Mouse (Mus musculus): Measurements from ENCODE around the gene Esrra. TPM values are rescaled to one million over a fixed set of nuclear protein-coding genes. Genes with fewer than 3 reads are reported as not detected.

Esrra gene
- polyA plus RNA-seq (2015; fragmentation: Illumina TruSeq; extraction: RNeasy Lipid Tissue Mini Kit (QIAGEN cat#74804); ENCODE audit: low read depth, low replicate concordance) = 63.1 TPM

DNA sequence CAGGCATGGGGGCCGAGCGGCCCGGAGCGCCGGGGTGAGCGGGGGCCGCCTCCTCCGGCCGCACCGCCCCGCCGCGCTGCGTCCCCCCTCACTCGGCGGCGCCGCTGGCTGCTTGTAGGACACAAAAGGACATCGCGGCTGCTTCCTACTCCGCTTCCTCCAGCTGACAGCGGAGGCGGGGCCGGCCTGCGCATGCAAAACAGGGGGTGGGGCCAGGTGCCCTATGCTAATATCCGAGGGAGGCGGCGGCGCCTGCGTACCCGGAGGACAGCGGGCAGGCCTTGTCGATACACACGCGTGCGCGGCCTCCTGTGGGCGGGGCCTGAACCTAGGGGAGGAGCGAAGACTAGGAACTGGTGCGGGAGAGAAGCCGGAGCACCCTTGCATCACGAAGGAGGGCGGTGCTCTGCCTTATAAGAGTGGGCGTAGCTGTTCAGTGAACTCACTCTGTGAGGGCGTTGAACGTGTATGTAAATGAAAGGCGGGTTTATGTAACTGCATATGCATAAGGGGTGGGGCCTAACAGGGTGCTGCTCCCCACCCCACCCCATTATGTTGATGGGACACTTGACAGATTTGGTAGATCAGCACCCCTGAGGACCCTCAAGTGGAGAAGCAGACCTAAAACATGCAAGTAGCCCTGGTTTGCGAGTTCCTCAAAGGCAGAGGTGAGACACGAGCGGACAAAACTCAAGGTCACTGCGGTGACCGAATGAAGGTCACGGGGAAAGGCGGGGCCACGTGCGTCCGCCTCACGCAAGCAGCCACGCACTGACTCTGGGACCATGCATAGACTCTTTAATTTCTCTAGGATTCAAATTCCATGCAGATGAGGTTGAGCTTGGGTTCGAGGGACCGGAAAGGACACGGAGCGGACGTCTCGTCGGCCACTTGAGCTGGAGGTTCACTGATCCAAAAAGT, at the start of gene Esrra:
Gene Esrra, minus strand, starts transcription at position 167 of the 921 bp plus-strand sequence.

DNA sequence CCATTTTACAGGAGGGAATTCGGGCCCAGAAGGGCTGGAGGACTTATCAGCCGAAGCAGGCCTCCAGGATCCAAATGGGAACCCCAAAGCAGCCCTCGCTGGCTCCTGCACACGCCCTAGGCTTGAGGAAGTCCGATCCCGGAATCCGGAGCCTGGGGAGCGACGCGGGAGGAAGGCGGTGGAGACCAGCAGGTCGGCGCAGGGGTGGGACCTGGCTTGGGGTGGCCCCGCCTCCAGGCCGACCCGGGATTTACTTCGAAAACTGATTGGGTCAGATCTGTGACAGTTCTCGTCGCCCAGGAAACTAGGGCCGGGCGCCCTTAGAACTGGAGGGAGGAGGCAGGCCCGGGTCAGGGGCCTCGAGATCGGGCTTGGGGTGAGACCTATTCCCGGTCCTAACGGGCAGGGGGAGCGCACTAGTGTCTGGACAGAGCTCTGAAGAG, 20.7 kb upstream of the Esrra start, which contains the start of gene Gpr137:
Gene Gpr137, minus strand, starts transcription at position 232 of the 443 bp plus-strand sequence.

DNA sequence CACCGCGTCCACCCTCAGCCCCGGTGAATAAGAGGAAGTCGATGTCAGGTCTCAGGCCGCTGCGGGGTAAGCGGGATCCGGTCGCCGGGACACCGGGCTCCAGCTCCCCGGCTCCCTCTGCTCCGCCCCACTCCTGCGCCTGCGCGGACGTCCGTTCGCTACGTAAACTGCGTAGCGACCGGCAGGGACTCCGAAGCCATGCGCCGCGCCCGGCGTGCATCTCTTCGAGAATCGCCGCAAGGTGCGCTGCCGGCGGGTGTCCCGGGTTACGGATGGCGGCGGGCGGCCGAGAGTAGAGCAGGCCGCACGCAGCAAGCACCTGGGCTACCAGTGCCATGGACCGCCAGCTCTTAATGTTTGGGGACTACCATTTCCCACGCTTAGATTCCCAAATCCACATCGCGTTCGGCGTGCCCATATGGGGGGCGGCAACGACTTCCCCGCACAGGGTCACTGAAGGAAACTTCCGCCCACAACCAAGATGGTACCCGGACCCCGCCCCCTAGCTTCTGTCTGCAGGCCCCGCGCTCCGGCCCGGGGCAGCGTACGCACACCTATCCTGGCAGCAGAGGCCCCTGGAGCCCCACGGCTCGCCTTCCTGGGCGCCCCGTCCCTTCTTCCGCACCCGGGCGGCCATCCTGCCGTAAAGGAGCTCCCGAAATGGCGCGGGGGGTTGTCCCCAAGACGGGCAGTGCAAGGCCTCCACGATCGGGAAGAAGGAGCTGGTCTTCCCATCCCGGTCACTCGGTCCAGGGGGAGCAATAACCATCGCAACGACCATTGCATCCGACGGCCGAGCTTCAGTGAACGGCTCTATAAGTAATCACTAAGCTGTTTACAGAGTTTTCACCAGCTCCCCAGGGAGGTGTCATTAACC, 20.0 kb upstream of the Esrra start, which contains the start of gene Bad:
Gene Bad, plus strand, starts transcription at position 490 of the 877 bp plus-strand sequence.

DNA sequence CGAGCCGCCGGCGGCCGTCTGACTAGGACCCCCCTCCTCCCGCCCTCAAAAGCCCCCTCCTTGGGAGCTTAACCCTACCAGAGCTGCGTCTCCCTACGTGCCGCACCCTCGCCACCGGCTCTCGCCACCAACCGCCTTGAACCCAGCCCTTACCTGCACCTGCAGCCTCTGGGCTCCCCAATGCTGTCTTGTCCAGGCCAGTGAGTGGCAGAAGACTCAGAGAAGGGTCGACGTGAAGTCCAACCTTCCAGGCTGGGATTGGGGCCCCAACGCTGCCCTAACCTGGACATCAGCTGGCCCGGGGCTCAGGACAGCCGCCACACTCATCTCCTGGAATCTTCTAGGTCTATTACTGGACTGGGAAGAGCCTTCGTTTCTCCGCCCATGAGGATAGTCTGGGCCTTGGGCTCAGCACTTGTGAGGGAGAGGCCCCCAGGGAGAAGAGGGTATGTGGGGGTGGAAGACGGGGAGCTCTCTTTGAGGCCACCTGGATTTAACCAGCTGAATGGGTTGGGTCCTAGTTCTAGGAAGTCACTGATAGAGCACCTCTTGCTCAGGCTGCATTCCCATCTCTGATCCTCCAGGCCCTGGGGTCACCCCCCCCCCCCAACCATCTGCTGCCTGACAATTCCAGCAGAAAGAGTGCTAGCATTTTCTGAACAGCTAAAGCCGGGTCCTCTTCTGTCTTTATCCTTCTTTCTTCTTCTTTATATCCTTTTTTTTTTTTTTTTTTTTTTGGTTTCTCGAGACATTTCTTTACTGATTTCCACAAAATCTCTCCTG, 12.8 kb upstream of the Esrra start, which contains the start of gene Kcnk4:
Gene Kcnk4, minus strand, starts transcription at position 321 of the 783 bp plus-strand sequence.

DNA sequence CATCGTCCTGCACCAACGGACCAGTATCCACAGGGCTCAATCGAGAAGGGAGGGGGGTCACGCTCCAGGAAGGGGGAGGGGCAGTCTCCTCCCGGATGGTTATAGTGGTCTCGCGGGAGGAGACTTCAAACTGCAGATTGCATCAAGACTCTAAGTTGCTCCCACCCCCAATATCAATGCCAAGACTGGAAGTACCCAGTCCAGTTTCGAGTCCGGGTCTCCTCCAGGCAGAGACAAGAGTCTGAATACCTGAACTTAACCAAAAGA, 3.6 kb upstream of the Esrra start, which contains the start of gene Catsperz:
Gene Catsperz, minus strand, starts transcription at position 74 of the 267 bp plus-strand sequence.

DNA sequence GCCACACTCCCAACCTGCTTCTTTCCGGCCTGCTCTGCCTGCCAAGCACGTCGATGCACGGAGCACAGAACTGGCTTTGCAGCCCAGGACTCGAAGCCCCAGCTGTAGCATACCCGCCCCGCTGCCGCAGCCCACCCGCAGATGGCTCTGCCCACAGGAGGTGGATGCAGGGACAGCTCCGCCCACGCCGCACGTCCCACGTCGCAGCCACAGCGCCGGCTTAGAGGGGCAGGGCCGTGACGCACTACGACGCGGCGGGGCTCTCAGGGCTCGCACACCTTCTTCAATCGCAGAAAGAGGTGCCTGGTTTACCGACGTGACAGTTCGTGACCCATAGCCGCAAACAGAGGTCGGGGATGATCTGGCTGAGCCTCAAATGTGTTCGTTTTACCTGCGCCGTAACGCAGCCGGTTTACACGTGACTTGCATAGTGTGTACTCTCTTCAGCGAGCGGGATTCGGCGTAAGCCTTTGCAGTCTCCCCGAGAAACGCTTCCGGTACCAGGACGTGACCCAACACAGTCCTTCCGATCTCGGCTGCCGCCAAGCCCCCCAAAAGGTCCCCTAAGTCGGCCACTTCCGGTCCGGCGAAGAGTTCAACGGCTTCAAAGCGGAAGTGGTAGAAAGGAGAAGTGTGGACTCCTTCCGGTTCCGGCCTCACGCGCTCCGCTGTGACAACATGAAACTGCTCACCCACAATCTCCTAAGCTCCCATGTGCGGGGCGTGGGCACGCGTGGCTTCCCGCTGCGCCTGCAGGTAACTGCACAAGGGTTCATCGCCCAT, 11.9 kb downstream of the Esrra start, which contains the start of the genes Trmt112 and Prdx5:
Gene Trmt112, plus strand, starts transcription at position 192 of the 783 bp plus-strand sequence.
Gene Prdx5, minus strand, starts transcription at position 600 of the 783 bp plus-strand sequence.

Other genes starting within 250 kb of the Esrra start
- 30.3 TPM for gene Rps6ka4, start 81.2 kb downstream of the Esrra start, polyA plus RNA-seq (2015; fragmentation: Illumina TruSeq; extraction: RNeasy Lipid Tissue Mini Kit (QIAGEN cat#74804); ENCODE audit: low read depth, low replicate concordance)
- 1.2 TPM for gene Ccdc88b, start 63.6 kb downstream of the Esrra start, polyA plus RNA-seq (2015; fragmentation: Illumina TruSeq; extraction: RNeasy Lipid Tissue Mini Kit (QIAGEN cat#74804); ENCODE audit: low read depth, low replicate concordance)
- gene Trmt112, start 12.1 kb downstream of the Esrra start, polyA plus RNA-seq (2015; fragmentation: Illumina TruSeq; extraction: RNeasy Lipid Tissue Mini Kit (QIAGEN cat#74804); ENCODE audit: low read depth, low replicate concordance) = 58.7 TPM
- gene Prdx5, start 11.7 kb downstream of the Esrra start, polyA plus RNA-seq (2015; fragmentation: Illumina TruSeq; extraction: RNeasy Lipid Tissue Mini Kit (QIAGEN cat#74804); ENCODE audit: low read depth, low replicate concordance) = 507 TPM
- 13.3 TPM for gene Catsperz, start 3.6 kb upstream of the Esrra start, polyA plus RNA-seq (2015; fragmentation: Illumina TruSeq; extraction: RNeasy Lipid Tissue Mini Kit (QIAGEN cat#74804); ENCODE audit: low read depth, low replicate concordance)
- gene Kcnk4, start 12.7 kb upstream of the Esrra start, polyA plus RNA-seq (2015; fragmentation: Illumina TruSeq; extraction: RNeasy Lipid Tissue Mini Kit (QIAGEN cat#74804); ENCODE audit: low read depth, low replicate concordance) = 27.2 TPM
- 76.2 TPM for gene Bad, start 20.0 kb upstream of the Esrra start, polyA plus RNA-seq (2015; fragmentation: Illumina TruSeq; extraction: RNeasy Lipid Tissue Mini Kit (QIAGEN cat#74804); ENCODE audit: low read depth, low replicate concordance)
- gene Gpr137, start 20.7 kb upstream of the Esrra start, polyA plus RNA-seq (2015; fragmentation: Illumina TruSeq; extraction: RNeasy Lipid Tissue Mini Kit (QIAGEN cat#74804); ENCODE audit: low read depth, low replicate concordance) = 114 TPM
- gene Ppp1r14b, start 53.2 kb upstream of the Esrra start, polyA plus RNA-seq (2015; fragmentation: Illumina TruSeq; extraction: RNeasy Lipid Tissue Mini Kit (QIAGEN cat#74804); ENCODE audit: low read depth, low replicate concordance) = 51.1 TPM
- gene Plcb3, start 54.7 kb upstream of the Esrra start, polyA plus RNA-seq (2015; fragmentation: Illumina TruSeq; extraction: RNeasy Lipid Tissue Mini Kit (QIAGEN cat#74804); ENCODE audit: low read depth, low replicate concordance) = 10.9 TPM
- gene Fkbp2, start 58.7 kb upstream of the Esrra start, polyA plus RNA-seq (2015; fragmentation: Illumina TruSeq; extraction: RNeasy Lipid Tissue Mini Kit (QIAGEN cat#74804); ENCODE audit: low read depth, low replicate concordance) = 240 TPM
- 79.8 TPM for gene Vegfb, start 65.8 kb upstream of the Esrra start, polyA plus RNA-seq (2015; fragmentation: Illumina TruSeq; extraction: RNeasy Lipid Tissue Mini Kit (QIAGEN cat#74804); ENCODE audit: low read depth, low replicate concordance)
- gene Dnajc4, start 70.8 kb upstream of the Esrra start, polyA plus RNA-seq (2015; fragmentation: Illumina TruSeq; extraction: RNeasy Lipid Tissue Mini Kit (QIAGEN cat#74804); ENCODE audit: low read depth, low replicate concordance) = 27.9 TPM
- gene Nudt22, start 74.3 kb upstream of the Esrra start, polyA plus RNA-seq (2015; fragmentation: Illumina TruSeq; extraction: RNeasy Lipid Tissue Mini Kit (QIAGEN cat#74804); ENCODE audit: low read depth, low replicate concordance) = 14.3 TPM
- gene Trpt1, start 74.3 kb upstream of the Esrra start, polyA plus RNA-seq (2015; fragmentation: Illumina TruSeq; extraction: RNeasy Lipid Tissue Mini Kit (QIAGEN cat#74804); ENCODE audit: low read depth, low replicate concordance) = 21.3 TPM
- 3.8 TPM for gene Fermt3, start 97.7 kb upstream of the Esrra start, polyA plus RNA-seq (2015; fragmentation: Illumina TruSeq; extraction: RNeasy Lipid Tissue Mini Kit (QIAGEN cat#74804); ENCODE audit: low read depth, low replicate concordance)
- 245 TPM for gene Stip1, start 118.2 kb upstream of the Esrra start, polyA plus RNA-seq (2015; fragmentation: Illumina TruSeq; extraction: RNeasy Lipid Tissue Mini Kit (QIAGEN cat#74804); ENCODE audit: low read depth, low replicate concordance)
- 16.9 TPM for gene Macrod1, start 135.0 kb upstream of the Esrra start, polyA plus RNA-seq (2015; fragmentation: Illumina TruSeq; extraction: RNeasy Lipid Tissue Mini Kit (QIAGEN cat#74804); ENCODE audit: low read depth, low replicate concordance)
- gene Flrt1, start 183.9 kb upstream of the Esrra start, polyA plus RNA-seq (2015; fragmentation: Illumina TruSeq; extraction: RNeasy Lipid Tissue Mini Kit (QIAGEN cat#74804); ENCODE audit: low read depth, low replicate concordance) = 9.3 TPM